Mouse (Mus musculus): Measurements from ENCODE around the gene Bcl7b. TPM values are rescaled to one million over a fixed set of nuclear protein-coding genes. Genes with fewer than 3 reads are reported as not detected.

Bcl7b gene
- polyA plus RNA-seq (2017; shearing (Covaris generic)) = 10 to 100 TPM; 39.0 to 55.4 (median 54.2) TPM

- ATAC-seq = peak; percentile 98
Observed at GRCm38 (mm10) chr5:135168063-135169062, at the start of gene Bcl7b. Bcl7b (plus strand) TSS chr5:135168283.

DNA sequence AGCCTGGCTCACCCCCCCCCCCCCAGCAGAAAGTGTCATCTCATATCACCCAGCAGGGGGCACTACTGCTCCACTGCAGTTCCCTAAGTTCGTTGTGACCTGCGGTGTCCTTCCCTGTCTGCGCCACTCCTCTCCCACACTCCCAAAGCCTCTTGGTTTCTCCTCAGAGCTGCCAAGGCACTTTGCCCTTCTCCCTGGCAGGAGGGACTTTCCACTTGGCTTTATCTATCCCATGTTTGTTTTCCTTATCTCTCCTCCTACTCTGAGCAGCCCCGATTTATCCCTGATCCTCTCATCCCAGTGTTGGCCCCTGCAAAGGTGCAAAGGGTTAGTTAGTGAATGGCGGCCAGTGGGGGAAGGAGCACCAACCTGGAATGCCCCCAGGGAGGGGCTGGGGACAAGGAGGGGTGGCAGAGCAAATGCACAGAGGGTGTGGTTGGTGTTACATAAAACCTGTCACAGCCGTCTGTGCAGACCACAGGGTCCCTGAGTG, 49.4 kb upstream of the Bcl7b start:
- ATAC-seq = no peak

- no peak for ATAC-seq
Observed at GRCm38 (mm10) chr5:135120753-135121152, 47.3 kb upstream of the Bcl7b start.

DNA sequence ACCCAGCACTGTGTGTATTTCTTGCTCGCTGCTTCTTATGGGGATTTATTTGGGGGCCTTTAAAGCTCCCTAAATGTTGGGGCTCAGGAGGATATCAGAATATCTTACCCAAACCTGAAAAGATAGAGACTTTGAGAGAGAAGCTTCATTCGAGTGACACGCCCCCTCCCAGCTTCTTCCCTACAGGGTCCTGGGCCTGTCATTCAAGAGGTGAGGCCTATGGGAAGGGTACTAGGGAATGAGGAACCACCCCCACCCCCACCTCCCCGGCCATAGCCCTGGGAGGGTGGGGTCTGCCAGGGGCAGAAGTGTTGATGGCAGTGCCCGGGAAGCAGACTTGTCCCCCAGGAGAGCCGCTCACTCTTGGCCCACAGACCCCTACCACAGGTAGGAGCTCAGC, 42.0 kb upstream of the Bcl7b start:
- no peak for ATAC-seq

- ATAC-seq = no peak
Observed at GRCm38 (mm10) chr5:135127669-135128068, 40.4 kb upstream of the Bcl7b start.

DNA sequence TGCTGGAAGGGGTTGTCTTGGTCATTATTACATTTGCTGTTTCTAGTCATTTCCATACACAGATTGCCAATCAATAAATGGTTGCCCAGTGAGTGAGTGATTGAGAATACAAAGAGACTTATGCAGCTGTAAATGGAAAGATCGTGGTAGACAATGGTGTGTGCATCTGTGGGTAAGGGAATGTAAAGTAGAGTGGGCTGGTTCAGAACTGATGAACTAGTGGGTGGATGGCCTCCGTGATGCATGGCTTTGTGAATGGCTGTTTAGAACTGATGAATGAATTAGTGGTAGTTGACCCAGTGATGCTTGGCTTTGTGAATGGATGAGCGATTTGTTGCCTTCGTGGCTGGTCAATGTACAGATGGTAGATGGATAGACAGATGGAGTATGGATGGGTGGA, 38.3 kb upstream of the Bcl7b start:
- no peak for ATAC-seq

DNA sequence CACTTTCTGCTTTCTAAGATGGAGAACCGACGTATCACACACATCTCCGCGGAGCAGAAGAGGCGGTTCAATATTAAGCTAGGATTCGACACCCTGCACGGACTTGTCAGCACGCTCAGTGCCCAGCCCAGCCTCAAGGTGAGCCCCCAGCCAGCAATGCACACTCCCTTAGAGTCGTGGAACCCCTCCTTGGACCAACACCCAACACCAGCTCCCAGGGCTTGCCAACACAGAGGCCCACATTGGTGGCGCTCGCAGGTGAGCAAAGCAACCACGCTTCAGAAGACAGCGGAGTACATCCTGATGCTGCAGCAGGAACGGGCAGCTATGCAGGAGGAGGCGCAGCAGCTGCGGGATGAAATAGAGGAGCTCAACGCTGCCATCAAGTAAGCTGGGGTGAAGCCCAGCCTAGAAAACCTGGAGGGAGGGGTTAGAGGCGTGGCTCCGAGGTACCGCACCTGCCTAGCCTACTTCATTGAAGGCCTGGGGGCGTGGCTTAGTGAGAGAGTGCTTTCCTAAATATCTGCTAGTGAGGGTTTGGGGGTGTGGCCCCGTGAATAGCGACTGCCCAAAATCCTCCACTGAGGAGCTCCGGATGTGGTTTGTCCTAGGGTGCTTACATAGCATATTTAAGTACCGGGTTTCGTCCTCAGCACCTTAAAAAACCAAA, 34.2 kb upstream of the Bcl7b start:
- ATAC-seq = peak; percentile 89

- ATAC-seq = peak; percentile 22
Observed at GRCm38 (mm10) chr5:135134534-135134933, 33.5 kb upstream of the Bcl7b start.

DNA sequence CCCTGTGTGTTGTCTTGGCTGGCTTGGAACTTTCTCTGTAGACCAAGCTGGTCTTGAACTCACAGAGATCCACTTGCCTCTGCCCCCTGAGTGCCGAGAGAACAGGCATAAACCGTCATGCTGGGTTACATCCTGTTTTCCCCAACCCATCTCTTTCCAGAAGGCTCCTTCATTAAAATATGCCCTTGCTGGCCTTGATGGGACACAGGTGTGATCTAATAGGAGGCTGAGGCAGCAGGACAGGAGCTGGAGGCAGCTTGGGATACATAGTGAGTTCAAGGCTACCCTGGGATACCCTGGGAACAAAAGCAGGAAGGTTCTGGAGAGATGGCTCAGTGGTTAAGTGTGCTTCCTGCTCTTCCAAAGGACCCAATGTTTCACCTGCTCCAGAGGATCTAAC, 28.2 kb upstream of the Bcl7b start:
- no peak for ATAC-seq

DNA sequence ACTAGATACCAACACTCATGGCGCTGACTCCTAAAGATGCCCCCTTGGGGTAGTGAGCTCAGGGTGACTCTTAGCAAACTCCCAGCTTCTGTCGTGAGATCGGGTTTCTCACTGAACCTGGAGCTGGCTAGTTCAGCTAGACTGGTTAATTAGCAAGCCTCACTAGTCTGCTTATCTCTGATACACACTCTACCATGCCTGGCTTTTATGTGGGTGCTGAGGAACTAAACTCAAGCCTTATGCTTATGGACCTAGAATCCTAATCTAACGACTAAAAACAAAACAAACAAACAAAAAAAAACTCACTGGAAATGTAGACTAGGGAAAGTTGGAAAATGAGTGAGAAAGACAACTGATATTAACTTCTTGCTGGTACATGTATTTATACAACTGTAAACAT, 23.6 kb upstream of the Bcl7b start:
- ATAC-seq = no peak

GRCm38 (mm10) chr5:135145532-135145931, 22.6 kb upstream of the Bcl7b start:
- no peak for ATAC-seq

DNA sequence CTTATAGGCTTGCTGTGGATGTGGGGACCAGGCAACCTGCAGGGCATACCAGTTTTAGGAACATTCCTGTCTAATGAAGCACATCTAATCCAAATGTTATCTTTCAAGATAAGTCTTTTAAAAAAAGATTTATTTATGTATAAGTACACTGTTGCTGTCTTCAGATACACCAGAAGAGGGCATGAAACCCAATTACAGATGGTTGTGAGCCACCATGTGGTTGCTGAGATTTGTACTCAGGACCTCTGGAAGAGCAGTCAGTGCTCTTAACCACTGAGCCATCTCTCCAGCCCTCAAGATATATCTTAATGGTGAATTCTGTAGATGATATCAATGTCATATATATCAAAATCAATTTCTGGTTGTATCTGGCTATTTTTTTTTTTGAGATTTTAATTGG, 22.1 kb upstream of the Bcl7b start:
- no peak for ATAC-seq

DNA sequence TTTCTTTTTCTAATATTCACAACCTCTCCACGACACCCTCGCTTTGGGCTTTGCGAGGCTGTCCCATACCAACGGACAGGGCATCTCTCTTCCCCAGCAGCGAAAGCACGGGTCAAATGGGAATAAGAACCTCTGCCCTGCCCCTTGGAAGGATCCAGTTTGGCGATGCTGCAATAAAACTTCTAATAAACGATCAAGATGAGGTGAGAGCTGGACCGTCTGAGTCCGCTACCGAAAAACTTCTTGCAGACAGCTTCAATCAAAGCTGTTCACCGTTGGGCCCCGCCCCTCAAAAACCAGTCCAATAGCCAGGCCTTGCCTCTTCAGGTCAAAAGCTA, 19.4 kb upstream of the Bcl7b start:
- no peak for ATAC-seq

DNA sequence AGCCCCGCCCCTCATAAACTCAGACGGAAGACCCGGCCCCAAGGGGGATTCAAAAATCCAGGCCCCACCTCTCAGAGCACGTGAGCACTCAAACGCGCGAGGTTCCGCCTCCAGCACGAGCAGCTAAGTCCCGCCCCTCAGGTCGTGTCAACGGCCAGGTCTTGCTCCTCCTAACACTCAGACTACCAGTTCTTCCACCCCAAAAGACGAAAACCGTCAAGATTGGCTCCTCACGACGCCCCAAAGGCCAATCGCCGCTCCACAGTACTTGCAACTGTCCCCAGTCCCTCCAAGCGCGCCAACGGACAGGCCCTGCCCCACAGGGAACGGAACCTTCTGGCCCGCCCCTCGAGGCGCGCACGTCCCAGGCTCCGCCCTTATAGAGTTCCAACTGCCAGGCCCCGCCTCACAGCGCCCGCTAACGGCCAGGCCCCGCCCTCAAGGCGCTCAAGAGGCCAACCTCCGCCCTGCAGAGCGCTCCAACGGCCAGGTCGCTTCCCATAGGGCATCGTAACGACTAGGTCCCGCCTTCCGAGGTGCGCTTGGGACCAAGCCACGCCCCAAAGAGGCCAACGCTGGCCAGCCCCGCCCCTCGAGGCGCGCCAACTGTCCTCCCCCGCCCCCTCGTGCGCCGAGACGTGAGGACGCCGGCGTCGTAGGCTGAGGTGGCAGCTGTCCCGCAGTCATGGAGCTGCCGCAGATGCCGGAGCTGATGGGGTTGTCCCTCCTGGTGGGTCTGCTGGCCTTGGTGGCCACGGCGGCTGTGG, 18.8 kb upstream of the Bcl7b start, which contains the start of gene Tbl2:
TSS of gene Tbl2 (plus strand) at position 605 of the 767 bp plus-strand sequence.
- ATAC-seq = peak; percentile 90

- no peak for ATAC-seq
Observed at GRCm38 (mm10) chr5:135149820-135150178, 18.3 kb upstream of the Bcl7b start.

DNA sequence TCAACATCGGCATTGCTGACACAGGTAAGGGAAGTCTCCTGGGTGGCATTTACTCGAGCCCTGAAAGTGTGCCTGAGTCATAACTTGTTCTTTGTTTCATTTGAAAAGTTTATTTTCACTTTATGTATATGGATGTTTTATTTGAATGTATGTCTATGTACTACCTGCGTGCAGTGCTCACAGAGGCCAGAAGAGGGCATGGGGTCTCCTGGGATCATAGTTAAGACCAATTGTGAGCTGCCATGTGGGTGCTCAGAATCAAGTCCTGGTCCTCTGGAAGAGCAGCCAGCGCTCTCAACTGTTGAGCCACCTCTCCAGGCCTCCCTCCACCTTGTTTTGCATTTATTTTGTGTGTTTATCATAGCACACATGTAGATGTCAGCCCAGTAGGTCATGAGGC, 11.6 kb upstream of the Bcl7b start:
- no peak for ATAC-seq

GRCm38 (mm10) chr5:135161221-135161620, 6.9 kb upstream of the Bcl7b start:
- no peak for ATAC-seq

GRCm38 (mm10) chr5:135161650-135162049, 6.4 kb upstream of the Bcl7b start:
- no peak for ATAC-seq

- no peak for ATAC-seq
Observed at GRCm38 (mm10) chr5:135162361-135162760, 5.7 kb upstream of the Bcl7b start.

GRCm38 (mm10) chr5:135162821-135163220, 5.3 kb upstream of the Bcl7b start:
- no peak for ATAC-seq

DNA sequence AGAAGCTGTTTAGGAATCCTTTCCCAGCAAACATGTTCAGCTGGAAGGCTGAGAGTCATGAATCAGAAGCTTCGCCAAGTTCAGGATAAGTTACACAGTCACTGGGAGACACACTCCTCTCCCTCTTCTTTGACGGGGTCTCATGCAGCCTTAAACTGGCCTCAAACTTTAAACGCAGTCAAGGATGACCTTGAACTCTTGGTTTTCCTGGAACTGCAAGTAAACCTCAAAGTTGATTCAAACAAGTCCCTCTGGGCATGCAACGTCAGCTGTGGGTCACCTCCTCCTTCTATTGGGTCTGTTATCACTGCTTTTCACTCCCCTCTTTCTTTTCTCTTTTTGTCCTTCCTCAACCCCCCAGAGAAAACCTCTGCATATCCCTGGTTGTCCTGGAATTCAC, 1.2 kb upstream of the Bcl7b start:
- ATAC-seq = no peak

- no peak for ATAC-seq
Observed at GRCm38 (mm10) chr5:135167469-135167868, 614 bp upstream of the Bcl7b start.

DNA sequence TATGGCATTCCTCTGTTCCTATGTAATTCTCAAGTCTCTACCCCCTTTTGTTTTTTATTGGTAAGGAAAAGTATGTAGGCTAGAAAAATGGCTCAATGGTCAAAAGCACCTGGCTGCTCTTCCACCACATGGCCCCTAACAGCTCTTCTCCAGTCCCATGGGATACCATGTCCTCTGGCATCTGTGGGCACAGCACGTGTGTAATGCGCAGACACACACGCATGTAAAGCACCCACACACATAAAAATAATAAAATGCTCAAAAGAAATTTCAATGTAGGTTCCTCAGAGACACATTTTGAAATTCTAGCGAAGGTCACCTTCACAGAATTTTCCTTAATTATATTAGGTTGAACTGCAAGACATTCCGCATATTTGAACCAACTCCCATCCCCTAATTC, 1.4 kb downstream of the Bcl7b start:
- no peak for ATAC-seq

Measured in inflammation-experienced regulatory T-cells, adult 6 months (primary cell).